Mouse (Mus musculus): ENCODE results near the gene Wasf2. TPM values are rescaled to one million over a fixed set of nuclear protein-coding genes. Genes with fewer than 3 reads are reported as not detected.

Gene Wasf2
- polyA plus RNA-seq, 1 experiment from 2014 or later, result 27.4 TPM

DNA sequence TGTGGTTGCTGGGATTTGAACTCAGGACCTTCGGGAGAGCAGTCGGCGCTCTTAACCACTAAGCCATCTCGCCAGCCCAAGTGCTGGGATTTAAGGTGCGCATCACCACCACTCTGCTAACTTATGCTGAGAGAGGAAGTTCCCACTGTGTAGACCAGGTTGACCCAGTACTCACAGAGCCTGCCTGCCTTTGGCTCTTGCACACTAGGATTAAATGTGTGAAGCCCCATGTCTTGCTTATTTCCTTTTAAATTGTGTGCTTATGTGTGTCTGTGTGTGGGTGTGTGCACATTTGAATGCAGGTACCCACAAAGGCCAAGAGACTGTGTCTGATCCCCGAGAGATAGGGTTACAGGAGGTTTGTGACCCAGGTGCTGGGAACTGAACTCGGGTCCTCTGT, 23.6 kb upstream of the Wasf2 start:
- no peaks in the 10 kb centered on the region for H3K9me3 ChIP-seq
- WGBS, result 95% methylated on average over 7 of the region's 7 CpGs
- no peaks in the 10 kb centered on the region for H3K27me3 ChIP-seq (replicated peaks)

DNA sequence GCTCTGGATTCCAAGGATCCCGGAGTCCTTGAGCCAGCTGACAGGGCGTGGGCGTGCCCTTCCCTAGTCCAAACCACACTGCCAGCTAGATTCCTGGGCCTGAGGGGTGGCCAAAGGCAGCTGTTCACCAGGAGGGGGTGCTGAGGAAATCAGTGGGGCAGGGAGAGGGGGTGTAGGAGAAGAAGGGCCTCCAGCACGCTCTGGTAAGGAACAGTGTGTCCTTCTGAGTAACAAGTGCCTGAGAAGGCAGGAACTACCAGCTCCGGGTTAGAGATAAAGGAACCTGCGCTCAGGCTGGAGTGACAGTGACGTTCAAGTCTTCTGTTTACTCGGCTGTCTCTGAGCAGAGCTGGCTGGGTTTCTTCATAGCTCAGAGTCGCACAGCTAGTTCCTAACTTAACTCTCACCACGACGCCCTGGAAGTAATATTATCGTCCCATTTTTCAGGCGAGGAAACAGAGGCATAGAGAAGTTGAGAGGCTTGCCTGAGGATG, 22.5 kb upstream of the Wasf2 start:
- 58% methylated on average over 13 of the region's 13 CpGs for WGBS
- Histone ChIP-seq H3K4me1 (peaks cover 10% of the 10 kb centered on the region; the same call in 1 of the 2 replicates), H3K9ac (no peak overlapping the region), H3K4me3 (no peak overlapping the region), H3K4me2 (no peak overlapping the region), H3K27me3 (replicated peaks) (no peaks in the 10 kb centered on the region), H3K36me3 (replicated peaks) (no peaks in the 10 kb centered on the region), H3K27ac (no peak overlapping the region), H3K9me3 (no peaks in the 10 kb centered on the region)
- no peak for ATAC-seq (replicated peaks)

More for the DNA sequence above, 23.6 kb upstream of the Wasf2 start:
- ATAC-seq (replicated peaks), result no peak
- Histone ChIP-seq H3K4me2 (no peak overlapping the region), H3K4me1 (peaks cover 17% of the 10 kb centered on the region; the same call in 1 of the 2 replicates), H3K4me3 (no peak overlapping the region), H3K27ac (no peak overlapping the region), H3K36me3 (replicated peaks) (no peaks in the 10 kb centered on the region), H3K9ac (no peak overlapping the region)

DNA sequence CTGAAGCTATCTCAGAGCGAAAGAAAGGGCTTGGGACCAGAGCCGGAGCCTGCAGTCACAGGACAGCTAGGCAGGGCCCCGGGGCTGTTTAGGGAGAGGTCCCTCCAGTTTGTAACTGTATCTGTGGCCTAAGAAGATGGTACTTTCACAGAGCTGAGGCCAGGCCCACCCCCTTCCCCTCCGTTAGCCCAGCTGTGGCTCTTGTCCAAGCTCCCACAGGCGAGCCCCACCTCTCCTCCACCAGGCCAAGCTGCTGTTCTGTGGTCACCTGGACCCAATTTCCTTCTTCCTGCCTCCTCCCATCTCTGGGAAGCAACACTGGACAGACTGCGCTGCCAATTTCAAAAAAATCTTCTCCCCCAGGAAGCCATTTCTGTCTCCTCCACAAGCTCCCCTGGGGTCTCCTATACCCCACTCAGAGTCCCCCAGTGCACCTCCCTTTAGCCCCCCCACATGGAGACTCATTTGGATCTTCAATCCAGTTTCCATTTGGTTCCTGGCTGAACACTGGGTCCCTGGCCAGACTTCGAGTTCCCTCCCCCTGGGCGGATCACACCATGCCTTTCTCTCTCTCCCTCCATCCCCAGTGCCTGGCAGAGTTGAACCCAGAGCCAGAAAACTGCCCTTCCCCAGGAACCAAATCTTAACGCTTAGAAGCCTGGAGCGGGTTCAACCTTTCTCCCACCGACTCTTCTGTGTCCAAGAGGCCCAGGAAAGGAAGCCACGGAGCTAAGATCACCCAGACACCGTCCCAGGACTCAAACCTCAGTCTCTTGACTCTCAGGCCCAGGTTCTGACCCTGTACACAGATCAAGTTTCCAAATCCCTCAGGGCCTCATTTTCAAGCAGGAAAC, 21.6 kb upstream of the Wasf2 start:
- Histone ChIP-seq H3K9ac (no peak overlapping the region), H3K4me3 (no peak overlapping the region), H3K4me1 (peaks cover 3% of the 10 kb centered on the region; the same call in 1 of the 2 replicates), H3K27ac (no peak overlapping the region), H3K36me3 (replicated peaks) (no peaks in the 10 kb centered on the region), H3K4me2 (no peak overlapping the region), H3K9me3 (no peaks in the 10 kb centered on the region), H3K27me3 (replicated peaks) (no peaks in the 10 kb centered on the region)
- 79% methylated on average over 13 of the region's 13 CpGs for WGBS
- ATAC-seq (replicated peaks), result no peak

DNA sequence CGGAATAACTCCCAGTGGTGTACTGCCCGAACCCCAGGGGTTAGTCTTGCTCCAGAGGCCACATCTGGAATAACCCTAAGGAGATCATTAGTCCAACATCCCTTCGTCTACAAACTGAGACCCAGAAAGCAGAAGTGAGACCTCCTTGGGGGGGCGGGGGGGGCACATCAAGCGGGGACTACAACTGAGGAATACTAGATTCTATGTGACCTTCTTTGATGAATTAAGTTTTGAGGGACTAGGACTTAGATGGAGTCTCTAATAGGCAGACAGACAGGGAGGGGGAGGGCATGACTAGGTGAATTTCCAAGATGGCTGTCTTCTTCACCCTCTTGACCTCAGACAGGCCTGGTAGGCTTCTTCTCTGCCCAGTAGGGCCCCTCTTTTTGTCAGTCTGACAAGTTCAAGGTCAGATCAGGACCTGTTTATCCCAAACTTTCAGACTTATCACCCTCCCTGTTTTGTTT, 20.9 kb upstream of the Wasf2 start:
- H3K4me1 ChIP-seq, result 0 out of 2 replicates have a peak, but pooled peaks cover 2% of the 10 kb centered on the region
- no peak for ATAC-seq (replicated peaks)
- no peak overlapping the region for H3K27ac ChIP-seq
- 75% methylated on average over 5 of the region's 5 CpGs for WGBS
- H3K27me3 ChIP-seq (replicated peaks), result no peaks in the 10 kb centered on the region
- H3K4me3 ChIP-seq, result no peak overlapping the region
- H3K9ac ChIP-seq, result no peak overlapping the region
- H3K36me3 ChIP-seq (replicated peaks), result no peaks in the 10 kb centered on the region
- H3K9me3 ChIP-seq, result no peaks in the 10 kb centered on the region
- H3K4me2 ChIP-seq, result no peak overlapping the region

DNA sequence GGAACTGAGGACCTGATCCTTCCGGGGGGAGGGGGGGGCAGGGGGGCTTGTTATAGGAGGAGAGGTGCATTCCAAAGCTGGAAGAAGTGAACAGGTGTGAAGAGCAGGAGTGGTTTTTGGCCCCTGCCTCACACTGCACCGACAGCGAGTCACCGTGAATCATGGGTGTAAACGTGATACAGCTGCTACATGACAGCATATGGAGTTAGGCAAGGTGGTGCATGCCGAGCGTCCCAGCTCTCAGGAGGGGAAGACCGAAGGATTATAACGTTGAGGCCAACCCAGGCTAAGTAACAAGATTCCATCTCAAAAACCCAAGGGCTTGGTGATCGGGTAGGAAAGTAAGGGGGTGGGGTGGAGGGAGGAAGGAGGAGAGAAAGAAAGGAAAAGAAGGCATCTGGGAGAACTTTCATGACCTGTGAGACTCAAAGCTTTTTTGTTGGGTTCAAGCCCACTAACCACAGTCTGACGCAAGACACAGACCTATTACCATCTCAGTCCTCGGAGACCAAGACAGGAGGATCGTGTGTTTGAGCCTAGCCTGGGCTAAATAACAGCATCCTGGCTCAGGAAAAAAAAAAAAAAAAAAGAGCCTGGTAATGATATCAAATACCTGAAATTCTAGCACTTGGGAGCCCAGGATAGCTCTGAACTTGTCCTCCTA, 18.0 kb upstream of the Wasf2 start:
- ATAC-seq (replicated peaks), result no peak
- no peak overlapping the region for H3K9ac ChIP-seq
- WGBS, result 77% methylated on average over 13 of the region's 13 CpGs
- H3K9me3 ChIP-seq, result no peaks in the 10 kb centered on the region
- H3K4me1 ChIP-seq, result peaks cover 9% of the 10 kb centered on the region
- H3K36me3 ChIP-seq (replicated peaks), result no peaks in the 10 kb centered on the region
- no peak overlapping the region for H3K4me2 ChIP-seq
- no peak overlapping the region for H3K27ac ChIP-seq
- H3K4me3 ChIP-seq, result no peak overlapping the region
- no peaks in the 10 kb centered on the region for H3K27me3 ChIP-seq (replicated peaks)

DNA sequence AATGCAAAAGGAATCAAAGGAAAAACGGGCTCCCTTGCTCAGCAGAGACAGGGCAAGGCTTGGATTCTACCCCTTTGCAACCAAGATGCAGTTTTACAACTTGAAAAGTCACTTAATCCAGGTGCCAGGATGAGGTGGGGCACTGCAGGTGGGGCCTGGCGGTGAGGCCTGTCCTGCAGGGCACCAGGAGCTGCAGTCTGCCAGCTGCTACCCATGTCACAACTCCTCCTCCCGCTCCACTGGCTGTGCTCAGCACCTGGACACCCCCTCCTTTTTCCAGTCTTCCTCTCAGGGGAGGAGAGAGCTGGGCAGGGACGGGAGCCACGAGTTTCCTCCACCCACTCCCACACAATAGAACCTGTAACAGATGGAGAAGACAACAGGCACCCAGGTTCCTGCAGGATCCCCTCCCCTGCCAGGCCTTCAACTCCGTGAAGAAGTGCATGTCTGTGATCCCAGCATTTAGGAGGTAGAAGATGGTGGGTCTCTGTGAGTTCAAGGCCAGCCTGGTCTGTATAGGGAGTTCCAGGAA, 16.9 kb upstream of the Wasf2 start:
- H3K36me3 ChIP-seq (replicated peaks), result no peaks in the 10 kb centered on the region

DNA sequence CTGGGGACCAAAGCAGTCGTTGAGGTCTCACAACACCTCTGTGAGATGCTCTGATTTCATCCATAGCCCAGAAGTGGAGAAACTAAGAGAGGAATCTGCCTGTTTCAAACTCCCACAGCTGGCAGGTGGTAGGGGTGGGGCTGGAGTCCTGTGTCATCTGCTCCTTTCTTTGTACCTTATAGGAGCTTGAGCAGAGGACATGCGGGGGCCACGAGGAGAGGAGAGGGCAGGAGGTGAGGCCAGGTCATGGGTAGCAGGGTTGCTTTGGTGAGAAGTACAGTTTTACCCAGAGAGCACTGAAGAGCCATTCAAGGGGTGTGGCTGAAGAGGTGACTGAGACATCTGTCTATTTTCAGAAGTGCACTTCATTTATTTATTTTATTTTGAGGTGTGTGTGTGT, 15.5 kb upstream of the Wasf2 start:
- Histone ChIP-seq H3K36me3 (replicated peaks) (no peaks in the 10 kb centered on the region), H3K4me3 (no peak overlapping the region), H3K27ac (no peak overlapping the region), H3K9me3 (no peaks in the 10 kb centered on the region), H3K27me3 (replicated peaks) (no peaks in the 10 kb centered on the region), H3K4me1 (peaks cover 15% of the 10 kb centered on the region), H3K4me2 (no peak overlapping the region), H3K9ac (no peak overlapping the region)
- no peak for ATAC-seq (replicated peaks)
- 81% methylated on average over 3 of the region's 3 CpGs for WGBS

More for the DNA sequence above, 16.9 kb upstream of the Wasf2 start:
- Histone ChIP-seq H3K4me1 (peaks cover 15% of the 10 kb centered on the region), H3K27ac (no peak overlapping the region), H3K4me3 (no peak overlapping the region), H3K9me3 (no peaks in the 10 kb centered on the region), H3K27me3 (replicated peaks) (no peaks in the 10 kb centered on the region), H3K4me2 (no peak overlapping the region), H3K9ac (no peak overlapping the region)
- ATAC-seq (replicated peaks), result no peak
- 65% methylated on average over 6 of the region's 6 CpGs for WGBS

DNA sequence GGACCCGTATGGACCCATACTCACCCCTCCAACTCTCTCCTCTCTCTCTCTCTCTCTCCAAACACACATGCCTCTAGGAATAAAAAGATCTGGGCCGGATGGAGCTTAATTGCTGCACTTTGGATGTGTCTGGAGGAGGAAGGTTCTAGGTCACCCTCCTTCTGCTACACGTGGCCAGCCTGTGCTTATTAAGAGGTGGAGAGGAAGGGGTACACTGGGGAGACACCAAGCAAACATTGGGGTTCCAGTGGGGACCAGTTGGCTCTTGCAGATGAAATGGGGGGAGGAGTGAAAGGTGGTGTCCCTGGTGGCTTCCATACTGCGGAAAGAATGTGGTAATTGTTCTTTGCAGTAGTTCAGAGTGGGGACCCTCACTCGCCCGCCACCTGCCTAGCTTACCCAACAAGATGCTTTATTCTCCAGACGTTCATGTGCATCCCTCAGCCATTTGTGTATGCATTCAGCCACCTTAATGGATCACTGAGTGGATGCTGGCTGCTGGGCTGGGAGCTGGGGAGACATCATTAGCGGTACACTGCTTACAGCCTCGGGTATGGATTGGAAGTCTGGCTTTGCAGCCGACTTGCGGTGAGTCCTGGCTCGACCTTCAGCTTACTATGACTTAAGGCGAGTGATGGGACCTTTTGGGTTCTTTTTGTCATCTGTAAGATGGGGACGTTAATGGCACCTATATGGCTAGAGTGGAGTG, 14.4 kb upstream of the Wasf2 start:
- WGBS, result 66% methylated on average over 14 of the region's 14 CpGs

DNA sequence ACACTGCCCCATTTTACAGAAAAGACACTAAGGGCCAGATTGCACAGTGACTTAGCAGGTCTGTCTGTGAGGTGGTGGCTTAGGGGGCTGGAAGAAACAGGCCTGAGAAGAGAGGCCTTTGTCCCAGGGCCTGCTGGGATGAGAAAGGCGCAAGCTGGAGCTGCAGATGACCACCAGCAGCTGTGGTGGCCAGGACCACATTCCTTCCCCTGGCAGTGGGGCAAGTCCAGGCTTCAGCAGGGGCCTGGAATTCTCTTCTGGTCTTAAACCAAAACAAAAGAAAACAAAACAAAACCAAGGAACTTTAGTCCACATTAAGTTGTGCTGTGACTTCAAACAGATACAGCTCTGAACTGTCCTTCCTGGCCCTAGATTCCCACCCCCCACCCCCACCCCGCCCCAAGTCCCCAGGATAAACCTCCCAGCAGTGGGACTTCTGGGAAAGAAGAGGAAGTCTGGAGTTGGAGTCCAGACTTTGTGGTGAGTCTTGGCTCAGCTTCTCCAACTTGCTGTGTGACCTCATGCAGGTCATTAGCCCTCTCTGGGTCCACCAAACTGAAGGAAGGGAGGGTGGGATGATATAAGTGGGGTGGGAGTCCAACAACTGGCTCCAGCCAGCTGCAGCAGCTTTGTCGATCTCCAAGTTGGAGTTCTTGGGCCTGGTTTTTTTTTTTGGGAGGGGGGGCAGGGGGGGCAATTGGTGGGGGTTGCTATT, 13.4 kb upstream of the Wasf2 start:
- no peak overlapping the region for H3K4me3 ChIP-seq
- no peaks in the 10 kb centered on the region for H3K36me3 ChIP-seq (replicated peaks)
- H3K27ac ChIP-seq, result peak overlapping the region; percentile 75
- H3K9ac ChIP-seq, result no peak overlapping the region
- no peak overlapping the region for H3K4me2 ChIP-seq
- no peak for ATAC-seq (replicated peaks)
- 73% methylated on average over 3 of the region's 3 CpGs for WGBS
- H3K27me3 ChIP-seq (replicated peaks), result no peaks in the 10 kb centered on the region
- peaks cover 26% of the 10 kb centered on the region for H3K4me1 ChIP-seq
- H3K9me3 ChIP-seq, result no peaks in the 10 kb centered on the region

More for the DNA sequence above, 14.4 kb upstream of the Wasf2 start:
- Histone ChIP-seq H3K27ac (no peak overlapping the region), H3K9ac (no peak overlapping the region), H3K36me3 (replicated peaks) (no peaks in the 10 kb centered on the region), H3K9me3 (no peaks in the 10 kb centered on the region), H3K4me2 (no peak overlapping the region), H3K27me3 (replicated peaks) (no peaks in the 10 kb centered on the region), H3K4me3 (no peak overlapping the region), H3K4me1 (peaks cover 21% of the 10 kb centered on the region)
- no peak for ATAC-seq (replicated peaks)

DNA sequence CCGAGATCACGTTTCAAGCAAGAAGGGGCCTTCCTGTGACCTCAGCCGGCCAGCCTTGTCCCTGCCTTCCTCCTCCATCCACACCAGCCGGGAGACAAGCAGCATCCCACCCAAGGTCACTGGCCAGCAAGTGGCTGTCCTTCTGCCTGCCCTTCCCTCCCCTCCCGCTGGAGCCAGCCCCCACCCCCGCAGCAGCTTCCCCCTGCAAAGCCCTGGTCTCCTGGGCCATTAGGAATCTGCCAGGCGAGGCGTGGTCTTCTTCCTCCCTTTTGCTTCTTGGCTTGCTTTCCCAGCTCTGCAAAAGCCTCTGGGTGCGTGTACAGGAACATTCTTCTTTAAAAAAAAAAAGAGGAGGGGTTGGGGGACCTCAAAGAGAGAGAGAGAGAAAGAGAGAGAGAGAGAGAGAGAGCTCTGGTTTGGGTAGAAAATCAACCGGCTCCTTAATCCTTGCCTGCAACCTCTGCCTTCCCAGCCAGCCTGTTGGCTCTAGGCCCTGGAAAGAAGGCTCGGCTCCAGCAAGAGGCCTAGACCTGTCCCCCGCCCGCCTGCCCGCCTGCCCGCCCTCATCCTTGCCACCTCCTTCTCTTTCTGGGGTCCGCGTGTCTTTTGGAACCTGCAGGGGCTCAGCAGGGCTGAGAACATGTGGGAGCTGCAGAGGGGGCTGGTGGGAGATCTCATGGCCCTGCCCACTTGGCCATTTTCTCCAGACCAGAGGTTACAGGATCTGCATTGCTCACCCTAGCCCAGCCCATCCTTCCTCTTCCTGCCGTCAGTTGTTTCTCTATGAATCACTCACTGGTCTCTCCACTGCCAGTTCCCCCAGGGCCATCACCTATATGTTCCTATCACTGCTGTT, 12.5 kb upstream of the Wasf2 start:
- WGBS, result 22% methylated on average over 18 of the region's 18 CpGs
- Histone ChIP-seq H3K4me2 (peak overlapping the region; percentile 18; the same call in 1 of the 2 replicates), H3K36me3 (replicated peaks) (no peaks in the 10 kb centered on the region), H3K4me1 (peaks cover 28% of the 10 kb centered on the region), H3K9me3 (no peaks in the 10 kb centered on the region), H3K27me3 (replicated peaks) (no peaks in the 10 kb centered on the region), H3K27ac (peak overlapping the region; percentile 75), H3K9ac (peak overlapping the region; percentile 5), H3K4me3 (no peak overlapping the region)
- ATAC-seq (replicated peaks), result peak; percentile 44; the same call in 1 of the 2 replicates

Measured in midbrain, embryonic 15.5 days (tissue).